Mouse (Mus musculus): ENCODE data around the gene Brinp1. TPM values are rescaled to one million over a fixed set of nuclear protein-coding genes. Genes with fewer than 3 reads are reported as not detected.
"Not testable (repeated sequence)": the region's sequence is repeated elsewhere in the genome, so short reads cannot be mapped to it uniquely, and the experiment has no call there.

Gene Brinp1
- total RNA-seq, 4 experiments from 2014 or later: 0.10 TPM; not detected in 3

DNA sequence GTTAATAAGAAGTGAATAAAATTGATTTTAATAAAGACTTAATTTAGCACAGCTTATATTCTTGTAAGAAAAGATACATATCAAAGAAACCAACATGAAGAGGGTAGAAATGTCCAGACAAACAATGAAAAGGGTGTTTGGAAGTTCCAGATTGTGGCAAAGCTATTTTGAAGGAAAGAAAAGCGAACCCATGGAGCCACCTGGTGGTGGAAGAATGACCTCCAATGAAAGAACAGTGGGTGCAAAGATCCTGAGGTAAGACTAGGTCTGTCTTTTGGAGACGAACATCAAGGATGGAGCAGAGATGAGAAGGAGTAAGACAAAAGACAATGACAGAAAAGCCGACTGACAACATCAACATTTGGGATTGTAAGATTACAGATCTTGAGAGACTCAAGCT, 108.2 kb downstream of the Brinp1 start:
- no peak for DNase-seq (ENCODE audit: low spot score in 2 of 2)

GRCm38 (mm10) chr4:68813997-68814396, 140.2 kb downstream of the Brinp1 start:
- not testable (repeated sequence) for DNase-seq (ENCODE audit: low spot score in 2 of 2)

GRCm38 (mm10) chr4:68806502-68806901, 147.7 kb downstream of the Brinp1 start:
- no peak for DNase-seq (ENCODE audit: low spot score in 2 of 2)

- DNase-seq (ENCODE audit: low spot score in 2 of 2): no peak
Measured at GRCm38 (mm10) chr4:68801923-68802855, 152.0 kb downstream of the Brinp1 start.

DNA sequence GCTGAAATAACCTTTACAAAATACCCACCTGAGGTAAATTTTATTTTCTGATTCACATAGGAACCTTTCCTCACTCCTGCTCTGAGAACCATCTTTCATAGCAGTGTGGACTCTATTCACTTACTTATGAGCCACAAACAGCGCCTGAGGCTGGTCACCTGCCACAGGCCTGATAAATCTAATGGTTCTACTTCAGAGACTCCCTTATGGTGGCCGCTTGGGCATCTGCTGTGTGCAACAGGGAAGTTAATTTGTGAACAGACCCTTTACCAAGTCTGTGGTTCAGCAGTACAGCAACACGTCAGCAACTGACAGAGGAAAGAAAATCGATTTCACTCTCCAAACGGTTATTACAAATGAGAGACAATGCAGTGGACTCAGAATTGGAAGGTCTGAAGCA, 164.2 kb downstream of the Brinp1 start:
- DNase-seq (ENCODE audit: low spot score in 2 of 2): no peak

- DNase-seq (ENCODE audit: low spot score in 2 of 2): no peak
Measured at GRCm38 (mm10) chr4:68788477-68788999, 165.7 kb downstream of the Brinp1 start.

GRCm38 (mm10) chr4:68787642-68788041, 166.6 kb downstream of the Brinp1 start:
- DNase-seq (ENCODE audit: low spot score in 2 of 2): no peak

DNA sequence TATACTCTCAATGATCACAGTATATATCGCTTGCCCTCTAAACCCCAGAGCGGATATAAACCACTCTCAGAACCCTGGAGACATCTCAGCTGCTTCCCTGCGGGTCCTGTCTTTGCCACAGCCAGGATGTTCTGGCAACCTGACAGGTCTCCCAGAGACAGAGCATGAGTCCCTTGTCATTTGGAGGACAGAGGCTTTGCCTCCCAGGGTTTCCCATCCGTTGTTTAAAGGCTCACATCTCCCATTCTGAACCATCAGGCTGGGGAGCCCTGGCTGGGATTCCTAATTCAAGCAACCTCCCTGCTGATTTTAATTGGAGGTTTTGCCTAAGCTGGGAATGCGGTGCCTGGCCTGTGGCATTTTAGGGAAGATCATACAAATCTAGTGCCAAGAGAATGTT, 185.9 kb downstream of the Brinp1 start:
- no peak for DNase-seq (ENCODE audit: low spot score in 2 of 2)

DNA sequence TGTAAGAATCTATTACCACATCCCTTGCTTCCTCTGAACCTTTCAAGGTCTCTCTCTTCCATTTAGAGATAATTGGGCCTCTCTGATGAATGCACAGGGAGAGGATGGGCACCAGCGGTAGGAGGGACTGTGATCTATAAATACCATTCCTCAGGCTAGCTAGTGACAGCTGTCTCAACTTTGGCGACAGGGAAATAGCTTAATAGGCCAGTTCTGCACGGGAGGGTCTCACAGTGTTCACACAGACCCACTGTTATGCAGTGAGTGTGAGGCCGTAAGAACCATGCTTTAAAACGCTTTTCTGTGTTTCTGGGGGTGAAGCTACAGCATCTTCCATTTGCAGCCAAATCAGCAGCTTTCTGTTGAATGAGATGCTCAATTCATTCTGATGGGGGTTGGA, 186.8 kb downstream of the Brinp1 start:
- DNase-seq (ENCODE audit: low spot score in 2 of 2): no peak

GRCm38 (mm10) chr4:68765772-68766573, 188.2 kb downstream of the Brinp1 start:
- no peak for DNase-seq (ENCODE audit: low spot score in 2 of 2)

- DNase-seq (ENCODE audit: low spot score in 2 of 2): no peak
Measured at GRCm38 (mm10) chr4:68764937-68765336, 189.3 kb downstream of the Brinp1 start.

DNA sequence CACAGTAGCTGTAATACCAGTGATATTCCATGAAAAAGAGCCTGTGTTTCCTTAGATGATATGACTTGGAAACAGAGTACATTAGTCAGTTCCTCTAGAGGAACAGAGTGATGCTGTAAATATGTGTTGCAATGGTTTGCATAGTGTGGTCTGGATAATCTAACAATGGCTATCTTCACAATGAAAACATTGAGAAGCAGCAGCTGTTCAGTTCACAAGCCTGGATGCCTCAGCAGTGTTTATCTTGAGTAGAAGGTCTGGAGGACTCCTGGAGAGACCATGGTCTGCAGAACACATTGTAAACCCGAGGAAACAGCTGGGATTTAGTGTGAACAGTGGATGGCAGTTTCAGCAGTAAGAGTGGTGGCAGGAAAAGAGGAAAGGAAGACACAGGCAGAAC, 233.2 kb downstream of the Brinp1 start:
- no peak for DNase-seq (ENCODE audit: low spot score in 2 of 2)
